ENCODE assay signal across 22 mouse cellular contexts in genomic region chr12:111211729-111212128, GRCm38 (mm10). TPM values are rescaled to one million over a fixed set of nuclear protein-coding genes. Genes with fewer than 3 reads are reported as not detected.
"Had no signal": no experiment of that assay in that cellular context is flagged by ENCODE, and none has a peak within 500 bp of the region (broad histone marks: within the 10 kb centered on the region; RNA-seq: fewer than 3 reads in every experiment).

No protein-coding gene starts in this region.

- H3K4me3 ChIP-seq: neural tube, embryonic 12.5 days; neural tube, embryonic 13.5 days; neural tube, embryonic 15.5 days; stomach, embryonic 15.5 days had no signal

- H3K4me1 ChIP-seq: neural tube, embryonic 12.5 days; neural tube, embryonic 13.5 days; neural tube, embryonic 15.5 days; stomach, embryonic 15.5 days had no signal

- H3K9me3 ChIP-seq: neural tube, embryonic 12.5 days; neural tube, embryonic 13.5 days; neural tube, embryonic 15.5 days; stomach, embryonic 15.5 days had no signal

- DNase-seq: right cerebral cortex, adult 18-20 months; right cerebral cortex, postnatal 14 days; right cerebral cortex, postnatal 25 days; right cerebral cortex, postnatal 4 days; spleen, adult 18-20 months; thymus, adult 18-20 months; thymus, adult 2 months; thymus, postnatal 14 days; thymus, postnatal 25 days; thymus, postnatal 4 days had no signal

- H3K4me2 ChIP-seq: neural tube, embryonic 12.5 days; neural tube, embryonic 13.5 days; neural tube, embryonic 15.5 days; stomach, embryonic 15.5 days had no signal

- H3K9ac ChIP-seq: neural tube, embryonic 12.5 days; neural tube, embryonic 13.5 days; neural tube, embryonic 15.5 days; stomach, embryonic 15.5 days had no signal

- H3K27ac ChIP-seq: neural tube, embryonic 12.5 days; neural tube, embryonic 13.5 days; neural tube, embryonic 15.5 days; stomach, embryonic 15.5 days; stomach, postnatal 0 days had no signal

- H3K36me3 ChIP-seq: neural tube, embryonic 12.5 days; neural tube, embryonic 13.5 days; neural tube, embryonic 15.5 days; stomach, embryonic 15.5 days had no signal

- H3K27me3 ChIP-seq: neural tube, embryonic 12.5 days; neural tube, embryonic 13.5 days; neural tube, embryonic 15.5 days; stomach, embryonic 15.5 days had no signal

RNA-seq across cellular contexts. Expression of gene 4930595D18Rik, which starts 27.4 kb away (rescaled TPM):
- total RNA-seq: neutrophil, adult 5-6 weeks had no signal
- polyA plus RNA-seq: neural tube, embryonic 12.5 days; neural tube, embryonic 13.5 days; neural tube, embryonic 14.5 days; neural tube, embryonic 15.5 days; small intestine, adult 2 months; spleen, adult 2 months; stomach, embryonic 14.5 days; stomach, embryonic 15.5 days; stomach, embryonic 16.5 days; stomach, postnatal 0 days; thymus, adult 2 months; urinary bladder, adult 2 months had no signal

RNA-seq across cellular contexts. Expression of gene Amn, which starts 59.2 kb away (rescaled TPM):
- polyA plus RNA-seq: stomach, embryonic 14.5 days had no signal
